Mouse (Mus musculus) CD4-positive naive resting alpha-beta T cell, adult 76 days (primary cell): ENCODE data around the gene Zfp334. TPM values are rescaled to one million over a fixed set of nuclear protein-coding genes. Genes with fewer than 3 reads are reported as not detected.

Experiments used
- total RNA-seq: library from RNA; stranded (reverse); gene quantifications from one replicate; pipeline ENCODE4 v1.2.4, GENCODE M21; 2023

Zfp334 gene
- total RNA-seq: not detected

GRCm38 (mm10) chr2:165387844-165388495, at the start of gene Zfp334:
Gene Zfp334 (minus strand): TSS chr2:165388259.

GRCm38 (mm10) chr2:165368496-165368895, 19.6 kb downstream of the Zfp334 start, which contains the start of gene Zfp663:
Gene Zfp663 (minus strand): TSS chr2:165368729.

GRCm38 (mm10) chr2:165326304-165327190, 61.5 kb downstream of the Zfp334 start, which contains the start of gene Elmo2:
Gene Elmo2 (minus strand): TSS chr2:165326479.

Other genes starting within 250 kb of the Zfp334 start
- not detected for gene Cdh22, start 153.4 kb downstream of the Zfp334 start, total RNA-seq
- 29.8 TPM for gene Slc35c2, start 100.4 kb downstream of the Zfp334 start, total RNA-seq
- 36.7 TPM for gene Elmo2, start 61.8 kb downstream of the Zfp334 start, total RNA-seq
- not detected for gene Zfp663, start 19.5 kb downstream of the Zfp334 start, total RNA-seq
- gene Ocstamp, start 12.1 kb upstream of the Zfp334 start, total RNA-seq: not detected
- gene Slc13a3, start 85.0 kb upstream of the Zfp334 start, total RNA-seq: 0.18 TPM
- gene Trp53rka, start 105.1 kb upstream of the Zfp334 start, total RNA-seq: 19.4 TPM
- gene Slc2a10, start 115.5 kb upstream of the Zfp334 start, total RNA-seq: not detected
- 14.9 TPM for gene Eya2, start 206.8 kb upstream of the Zfp334 start, total RNA-seq